17 mouse cellular contexts compared by ENCODE assay signal in genomic region chr7:96635830-96636440, GRCm38 (mm10).
"Had no signal": no experiment of that assay in that cellular context is flagged by ENCODE, and none has a peak within 500 bp of the region (broad histone marks: within the 10 kb centered on the region; RNA-seq: fewer than 3 reads in every experiment).

No protein-coding gene starts in this region.

- H3K4me1 ChIP-seq: liver, embryonic 13.5 days had no signal

- DNase-seq: kidney, adult 11 months; kidney, postnatal 14 days; layer of hippocampus, adult 9-11 months; liver, embryonic 13.5 days; lung, adult 2 months; lung, postnatal 14 days; lung, postnatal 4 days; retina, postnatal 1 day; right cerebral cortex, postnatal 25 days; spleen, adult 18-20 months; thymus, postnatal 36 days had no signal

- H3K9ac ChIP-seq: liver, embryonic 13.5 days; midbrain, embryonic 13.5 days; neural tube, embryonic 12.5 days; stomach, embryonic 15.5 days had no signal

- H3K27me3 ChIP-seq: liver, embryonic 13.5 days; neural tube, embryonic 12.5 days; stomach, embryonic 15.5 days had no signal

- H3K4me3 ChIP-seq: layer of hippocampus, adult 2 months; liver, embryonic 13.5 days; midbrain, embryonic 13.5 days; neural tube, embryonic 12.5 days; stomach, embryonic 15.5 days had no signal

- H3K27ac ChIP-seq: liver, embryonic 13.5 days; midbrain, embryonic 13.5 days; neural tube, embryonic 12.5 days; stomach, embryonic 15.5 days had no signal

- ATAC-seq: inflammation-experienced regulatory T-cells, adult 6 months; midbrain, embryonic 13.5 days; midbrain, embryonic 16.5 days had no signal

- H3K9me3 ChIP-seq: liver, embryonic 13.5 days; midbrain, embryonic 13.5 days; neural tube, embryonic 12.5 days; stomach, embryonic 15.5 days had no signal

- H3K36me3 ChIP-seq: liver, embryonic 13.5 days; midbrain, embryonic 13.5 days; neural tube, embryonic 12.5 days; stomach, embryonic 15.5 days had no signal

- H3K4me2 ChIP-seq: liver, embryonic 13.5 days; midbrain, embryonic 13.5 days; neural tube, embryonic 12.5 days; stomach, embryonic 15.5 days had no signal
